Mouse (Mus musculus) cerebellum, postnatal 25 days (tissue): ENCODE measurements around the gene Nup160.

Source experiments
- DNase-seq, 2 experiments: peaks; one replicate each; pipeline ENCODE4 v3.0.0; 2021; ENCODE audit warnings: mixed read lengths in 2 of 2

The Nup160 gene

GRCm38 (mm10) chr2:90677007-90677406, at the start of gene Nup160:
Gene Nup160, plus strand, starts transcription at chr2:90677215.
- no peak for DNase-seq

GRCm38 (mm10) chr2:90628261-90628660, 48.8 kb upstream of the Nup160 start:
- DNase-seq, result no peak

DNA sequence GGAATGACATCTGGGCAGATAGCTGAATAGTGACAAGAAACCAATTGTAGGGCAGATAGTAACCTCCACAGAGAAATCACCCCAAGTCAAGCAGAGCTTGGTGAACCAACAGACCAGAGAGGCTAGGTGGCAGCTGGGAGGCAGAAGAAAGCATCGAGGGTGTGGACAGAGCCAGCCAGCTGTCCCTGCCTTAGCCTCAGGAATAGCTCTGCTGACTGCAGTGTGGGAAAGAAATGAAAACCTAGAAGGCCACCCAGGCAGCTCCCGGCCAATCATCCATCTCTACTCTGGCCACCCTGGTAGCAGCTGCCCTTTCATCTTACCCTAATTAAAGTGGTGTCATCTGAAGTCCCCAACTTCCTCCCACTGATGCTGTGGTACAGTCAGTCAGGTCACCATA, 47.5 kb upstream of the Nup160 start:
- no peak for DNase-seq

- no peak for DNase-seq
Measured at GRCm38 (mm10) chr2:90631938-90632733, 44.9 kb upstream of the Nup160 start.

GRCm38 (mm10) chr2:90634671-90635070, 42.3 kb upstream of the Nup160 start:
- no peak for DNase-seq

DNA sequence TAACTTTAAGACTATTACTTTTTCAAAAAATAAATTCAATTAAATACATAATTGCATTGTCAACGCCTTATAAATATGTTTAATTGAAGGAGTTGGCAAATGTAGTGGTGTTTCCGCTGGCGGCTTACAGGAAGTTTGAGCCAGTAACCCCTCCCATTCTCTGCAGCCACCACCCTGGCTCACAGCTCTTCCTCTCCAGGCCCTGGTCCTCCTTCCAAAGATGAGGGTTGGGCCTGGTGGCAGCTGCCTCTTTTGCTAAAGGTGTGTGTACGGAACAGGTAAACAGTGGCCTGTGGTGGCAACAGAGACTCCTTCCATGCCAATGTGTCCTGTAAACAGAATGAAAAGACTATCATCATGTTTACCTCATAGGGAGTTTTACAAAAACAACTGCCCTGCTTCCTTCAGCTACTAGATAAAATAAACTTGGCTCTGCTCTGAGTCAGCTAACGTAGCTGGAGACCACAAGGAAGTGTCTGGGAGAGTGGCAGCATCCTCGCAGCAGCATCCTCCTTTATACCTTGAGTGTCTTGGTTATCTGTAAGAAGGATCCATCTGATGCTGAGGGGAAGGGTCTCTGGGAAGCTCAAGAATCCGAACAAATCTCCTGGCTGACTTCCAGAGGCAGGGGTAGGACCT, 41.8 kb upstream of the Nup160 start:
- no peak for DNase-seq

DNA sequence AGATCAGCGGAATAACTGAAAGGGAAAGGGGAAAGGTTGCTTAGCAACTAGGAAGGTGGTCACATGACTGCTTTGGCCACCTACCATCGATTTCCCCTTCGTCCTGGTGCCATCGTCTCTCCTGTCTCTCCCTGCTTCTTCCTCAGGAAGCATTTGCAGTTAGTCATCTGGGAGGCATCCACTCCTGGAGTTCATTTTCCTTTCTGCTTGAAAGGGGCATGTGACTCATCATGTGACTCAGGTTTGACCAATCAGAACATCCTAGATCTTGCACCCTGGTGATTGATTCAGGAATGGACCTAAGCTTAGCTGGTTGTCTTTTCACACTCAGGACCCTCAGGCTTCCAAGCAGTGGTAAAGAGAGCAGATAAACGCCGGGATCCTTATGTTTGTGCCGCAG, 40.2 kb upstream of the Nup160 start:
- DNase-seq, result no peak

- no peak for DNase-seq
Measured at GRCm38 (mm10) chr2:90638986-90639746, 37.8 kb upstream of the Nup160 start.

GRCm38 (mm10) chr2:90639747-90640699, 37.0 kb upstream of the Nup160 start:
- DNase-seq, result no peak

GRCm38 (mm10) chr2:90641007-90641709, 35.9 kb upstream of the Nup160 start:
- DNase-seq, result no peak

GRCm38 (mm10) chr2:90641710-90642039, 35.3 kb upstream of the Nup160 start:
- DNase-seq, result no peak

- no peak for DNase-seq
Measured at GRCm38 (mm10) chr2:90647084-90647483, 29.9 kb upstream of the Nup160 start.

GRCm38 (mm10) chr2:90649405-90649804, 27.6 kb upstream of the Nup160 start:
- DNase-seq, result no peak

- no peak for DNase-seq
Measured at GRCm38 (mm10) chr2:90649965-90650364, 27.1 kb upstream of the Nup160 start.

DNA sequence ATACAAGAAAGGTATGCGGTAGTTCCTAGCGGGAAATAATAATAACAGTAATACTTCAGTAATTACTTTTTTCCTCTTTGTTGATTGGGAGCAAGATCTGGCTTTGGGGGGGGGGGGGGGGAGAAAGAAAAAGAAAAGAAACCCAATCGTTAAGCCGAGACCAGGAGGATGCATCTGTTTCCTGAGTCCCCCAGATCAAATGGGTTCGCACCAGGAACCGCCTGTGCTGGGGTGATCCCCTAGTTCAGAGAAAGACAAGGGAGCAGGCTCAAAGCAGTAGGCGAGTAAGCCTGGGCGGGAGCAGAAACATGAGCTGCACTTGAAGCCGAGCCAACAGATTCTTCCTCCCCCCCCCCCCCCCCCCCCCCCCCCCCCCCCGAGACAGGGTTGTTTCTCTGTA, 24.9 kb upstream of the Nup160 start:
- no peak for DNase-seq

DNA sequence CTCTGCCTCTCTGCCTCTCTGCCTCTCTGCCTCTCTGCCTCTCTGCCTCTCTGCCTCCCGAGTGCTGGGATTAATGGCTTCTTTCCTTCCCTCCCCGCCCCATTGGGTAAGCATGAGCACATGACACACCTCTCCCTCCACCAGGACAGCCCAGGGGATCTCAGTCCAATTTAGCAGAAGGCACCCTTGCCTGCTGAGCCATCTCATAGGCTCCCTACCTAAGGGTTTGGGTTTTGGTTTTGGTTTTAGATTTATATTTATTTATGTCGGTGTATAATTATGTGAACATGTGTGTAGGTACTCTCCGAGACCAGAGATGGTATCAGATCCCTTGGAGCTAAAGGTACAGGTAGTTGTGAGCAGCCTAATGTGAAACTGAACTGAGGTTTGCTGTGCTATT, 24.0 kb upstream of the Nup160 start:
- DNase-seq, result no peak

GRCm38 (mm10) chr2:90655449-90655848, 21.6 kb upstream of the Nup160 start:
- no peak for DNase-seq

DNA sequence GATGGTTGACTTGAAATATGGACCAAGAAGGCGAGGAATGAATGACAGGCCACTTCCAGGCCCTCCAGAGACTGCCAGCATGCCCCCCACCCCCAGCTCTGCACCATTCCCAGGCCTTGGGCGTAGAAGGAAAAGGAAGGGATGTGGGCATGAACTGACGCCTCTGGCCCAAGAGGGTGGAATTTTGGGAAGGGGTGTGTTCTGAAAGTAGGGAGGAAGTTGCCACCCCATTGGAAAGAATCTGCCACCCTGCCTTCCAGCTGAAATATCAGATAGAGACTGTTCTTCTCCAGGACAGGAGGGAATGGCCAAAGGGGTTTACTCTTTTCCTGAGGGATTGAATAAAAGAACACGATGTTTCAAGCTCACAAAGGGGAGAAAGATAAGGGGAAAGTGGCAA, 18.4 kb upstream of the Nup160 start:
- no peak for DNase-seq

DNA sequence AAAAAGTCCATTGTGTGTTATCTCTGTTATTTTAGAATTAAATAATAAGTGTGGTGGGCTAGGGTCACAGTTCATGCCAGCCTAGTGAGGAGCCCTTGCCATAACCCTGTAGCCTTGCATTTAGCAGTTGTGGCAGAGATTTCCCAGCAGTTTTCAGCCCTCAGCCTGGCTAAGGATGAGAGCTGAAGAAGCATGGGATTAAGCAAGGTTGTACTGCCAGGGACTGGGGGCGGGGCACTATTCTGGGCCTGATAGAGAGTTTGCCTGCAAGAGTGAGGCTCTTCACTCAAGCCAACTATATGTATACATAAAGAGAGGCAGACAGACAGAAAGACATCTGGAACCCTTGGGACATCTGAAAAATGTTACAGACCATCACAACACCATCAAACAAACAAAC, 18.0 kb upstream of the Nup160 start:
- no peak for DNase-seq

- no peak for DNase-seq
Measured at GRCm38 (mm10) chr2:90659639-90660038, 17.4 kb upstream of the Nup160 start.

- DNase-seq, result no peak
Measured at GRCm38 (mm10) chr2:90660947-90661346, 16.1 kb upstream of the Nup160 start.

- DNase-seq, result no peak
Measured at GRCm38 (mm10) chr2:90661426-90661825, 15.6 kb upstream of the Nup160 start.
